Mouse (Mus musculus) heart, postnatal 0 days (tissue): ENCODE measurements at regions not wholly inside any gene's neighbourhood (a gene's known extent, or its start where the extent isn't known, plus 50 kb on each side); places are given as distances from the start of the nearest gene placed in this dataset.

Source experiments
- CTCF ChIP-seq: IDR thresholded peaks from 2 replicates; pipeline ENCODE4 v1.5.1; 2016; ENCODE audit warnings: antibody characterized with exemption, control low read depth, low read depth
- EP300 ChIP-seq: IDR thresholded peaks from 2 replicates; pipeline ENCODE4 v1.6.1; 2016; ENCODE audit warnings: antibody characterized with exemption, low read depth

GRCm38 (mm10) chr1:13464311-13464710 lies 2050.4 kb downstream of the A830018L16Rik start:
- no peak for TF ChIP-seq CTCF
- TF ChIP-seq EP300: no peak
